Mouse (Mus musculus) testis, postnatal 10 days (tissue): Measurements from ENCODE around the gene Gm42957.
"Not testable (repeated sequence)": the region's sequence is repeated elsewhere in the genome, so short reads cannot be mapped to it uniquely, and the experiment has no call there.

Source experiments
- DNase-seq: peaks from one replicate; pipeline ENCODE4 v3.0.0; 2021; ENCODE audit warnings: low spot score

Gm42957 gene

DNA sequence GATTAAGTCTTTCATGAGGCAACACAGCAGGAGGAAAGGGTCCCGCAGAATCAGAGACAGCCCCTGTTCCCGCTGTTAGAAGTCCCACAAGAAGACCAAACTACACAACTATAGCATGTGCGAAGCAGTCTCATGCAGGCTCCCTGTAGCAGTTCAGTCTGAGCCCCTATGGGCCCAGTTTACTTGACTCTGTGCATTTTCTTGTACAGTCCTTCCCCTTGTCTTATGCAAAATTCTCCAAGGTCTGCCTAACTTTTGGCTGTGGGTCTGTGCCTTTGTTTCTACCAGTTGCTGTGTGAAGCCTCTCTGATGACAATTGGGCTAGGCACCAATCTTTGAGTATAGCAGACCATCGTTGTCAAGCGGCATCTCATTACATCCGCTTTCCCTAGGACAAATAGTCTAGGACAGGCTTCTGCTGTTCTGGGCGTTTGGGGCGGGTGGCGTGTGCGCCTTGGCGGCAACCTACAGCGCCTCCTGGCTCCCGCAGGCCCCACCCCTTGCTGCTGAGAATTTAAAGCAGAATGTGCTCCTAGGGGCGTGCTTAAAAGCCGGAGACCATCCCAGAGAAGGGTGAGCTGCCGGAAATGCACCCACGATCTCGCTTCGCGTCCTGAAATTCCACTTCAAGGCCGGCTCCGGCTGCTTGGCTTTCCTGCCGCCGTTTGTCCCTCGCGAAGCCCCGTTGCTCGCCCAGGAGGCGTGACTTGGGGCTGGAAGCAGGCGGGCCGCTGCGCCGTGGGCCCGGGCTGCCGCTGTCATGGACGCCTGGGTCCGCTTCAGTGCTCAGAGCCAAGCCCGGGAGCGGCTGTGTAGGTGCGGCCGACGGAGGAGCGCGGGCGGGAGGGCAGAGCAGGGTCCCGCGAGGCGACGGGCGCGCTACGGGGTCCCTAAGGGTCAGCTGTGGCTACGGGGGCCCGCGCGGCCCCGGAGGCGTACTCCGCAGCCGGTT lies at the start of gene Gm42957, which contains the start of gene Pex11b:
Gene Gm42957, plus strand, starts transcription at position 547 of the 952 bp plus-strand sequence.
Gene Pex11b, plus strand, starts transcription at position 449 of the 952 bp plus-strand sequence.
- DNase-seq = peak; percentile 91

- DNase-seq = no peak
Measured at GRCm38 (mm10) chr3:96590657-96591056, 44.6 kb upstream of the Gm42957 start.

DNA sequence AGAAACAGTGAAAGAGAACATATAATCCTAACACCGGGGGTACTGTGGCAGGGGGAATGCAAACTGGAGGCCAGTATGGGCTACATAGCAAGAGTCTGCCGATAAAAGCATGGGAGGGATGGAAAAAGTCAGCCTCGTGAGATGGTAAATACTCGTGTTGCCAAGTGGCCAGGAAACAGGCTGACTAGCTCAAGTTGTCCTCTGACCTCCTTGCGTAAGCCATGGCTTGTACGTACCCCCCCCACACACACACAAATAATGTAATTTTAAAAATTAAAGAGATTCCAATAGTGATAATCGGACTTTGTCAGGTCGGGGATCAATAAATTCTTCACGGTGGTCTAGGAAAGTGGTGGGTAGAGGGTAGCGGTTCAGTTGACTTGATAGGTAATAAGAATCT lies 41.9 kb upstream of the Gm42957 start:
- DNase-seq = no peak

DNA sequence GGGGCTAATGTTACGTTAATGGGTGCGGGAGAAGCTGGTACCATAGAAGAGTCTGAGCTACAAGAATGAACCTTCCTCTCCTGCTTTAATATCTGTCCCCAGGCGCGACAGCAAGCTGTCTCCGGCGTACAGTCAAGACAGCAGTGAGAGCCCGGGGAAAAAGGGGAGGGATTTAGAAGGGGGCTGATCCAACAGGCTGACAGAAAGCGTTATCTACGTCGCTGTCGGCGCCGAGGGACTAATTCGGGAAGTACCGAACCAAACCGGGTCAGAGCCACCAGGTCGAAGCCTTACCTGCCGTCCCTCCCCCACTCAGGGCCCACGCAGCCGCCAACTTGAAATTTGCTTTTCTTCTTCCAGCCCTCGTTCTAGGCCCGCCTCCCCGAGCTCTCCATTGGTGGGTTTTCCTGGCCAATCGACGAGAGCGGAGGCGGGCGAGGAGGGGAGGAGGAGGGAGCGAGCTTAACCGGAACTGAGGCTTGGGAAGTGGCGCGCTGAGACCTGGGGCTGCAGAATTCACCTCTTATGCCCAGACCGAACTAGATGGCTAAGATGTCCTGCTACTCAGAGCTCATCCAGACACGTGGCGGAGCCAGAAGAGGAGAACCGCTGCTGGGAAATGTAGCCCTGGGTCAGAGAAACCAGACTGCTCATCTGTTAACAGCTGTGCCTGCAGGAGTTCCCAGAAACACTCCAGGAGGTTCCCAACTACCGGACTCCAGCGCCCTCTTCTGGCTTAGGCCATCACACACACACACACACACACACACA lies 41.3 kb upstream of the Gm42957 start, which contains the start of gene Polr3gl:
Gene Polr3gl, minus strand, starts transcription at position 392 of the 771 bp plus-strand sequence.
- peak; percentile 96 for DNase-seq

DNA sequence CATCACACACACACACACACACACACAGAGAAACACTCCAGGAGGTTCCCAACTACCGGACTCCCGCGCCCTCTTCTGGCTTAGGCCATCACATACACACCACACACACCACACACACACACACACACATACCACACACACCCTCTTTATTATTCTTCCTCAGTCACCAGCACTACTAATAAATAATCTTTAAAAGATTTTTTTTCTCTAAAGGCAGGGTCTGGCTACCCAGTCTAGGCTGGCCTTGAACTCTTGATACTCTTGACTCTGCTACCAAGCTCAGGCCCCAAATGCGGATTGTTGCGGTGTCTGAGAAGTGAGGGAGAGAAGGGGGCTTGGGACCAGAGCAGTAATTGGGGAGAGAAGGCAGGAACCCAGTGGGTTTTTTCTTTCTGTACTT lies 40.4 kb upstream of the Gm42957 start:
- no peak for DNase-seq

DNA sequence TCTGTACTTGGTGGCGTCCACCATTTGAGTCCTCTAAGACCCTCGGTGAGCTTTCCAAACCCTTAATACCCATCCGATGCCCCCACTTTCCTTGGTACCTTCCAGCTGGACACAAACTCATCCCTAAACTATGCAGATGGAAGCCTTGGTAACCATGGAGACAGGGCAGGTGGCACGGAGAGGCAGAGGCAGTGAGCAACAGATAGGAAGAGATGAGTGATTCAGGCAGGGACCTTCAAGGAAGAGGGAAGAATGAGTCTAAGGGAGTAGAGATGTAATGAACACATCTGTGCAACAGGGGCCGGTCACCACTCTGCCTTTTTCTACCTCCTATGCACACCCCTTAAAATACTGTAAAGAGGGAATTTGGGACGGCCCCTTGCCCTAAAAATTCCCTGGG lies 39.6 kb upstream of the Gm42957 start:
- no peak for DNase-seq

GRCm38 (mm10) chr3:96596228-96596707 lies 39.0 kb upstream of the Gm42957 start, which contains the start of gene Ankrd34a:
TSS of gene Ankrd34a (plus strand) at chr3:96596636.
- DNase-seq = peak; percentile 62

DNA sequence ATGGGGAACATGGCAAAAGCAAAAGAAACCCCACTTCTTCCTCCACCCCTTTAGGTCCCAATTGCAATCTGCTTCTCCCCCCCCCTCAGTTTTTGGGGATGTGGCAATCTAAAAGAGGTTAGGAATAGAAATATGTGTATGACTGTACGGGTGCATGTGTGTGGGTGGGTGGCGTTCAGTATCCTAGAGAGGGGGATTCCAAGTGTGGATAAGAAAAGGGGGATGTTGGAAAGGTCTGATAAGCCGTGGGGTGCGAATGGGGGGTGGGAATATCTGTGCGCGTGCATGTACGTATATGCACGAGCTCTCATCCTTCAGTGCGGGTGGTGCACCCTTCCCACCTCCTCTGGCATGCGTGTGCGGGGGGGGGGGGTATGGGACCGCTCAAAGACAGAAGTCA lies 38.4 kb upstream of the Gm42957 start:
- no peak for DNase-seq

GRCm38 (mm10) chr3:96597435-96597891 lies 37.8 kb upstream of the Gm42957 start:
- peak; percentile 57 for DNase-seq

GRCm38 (mm10) chr3:96598156-96599068 lies 36.9 kb upstream of the Gm42957 start:
- DNase-seq = peak; percentile 81

DNA sequence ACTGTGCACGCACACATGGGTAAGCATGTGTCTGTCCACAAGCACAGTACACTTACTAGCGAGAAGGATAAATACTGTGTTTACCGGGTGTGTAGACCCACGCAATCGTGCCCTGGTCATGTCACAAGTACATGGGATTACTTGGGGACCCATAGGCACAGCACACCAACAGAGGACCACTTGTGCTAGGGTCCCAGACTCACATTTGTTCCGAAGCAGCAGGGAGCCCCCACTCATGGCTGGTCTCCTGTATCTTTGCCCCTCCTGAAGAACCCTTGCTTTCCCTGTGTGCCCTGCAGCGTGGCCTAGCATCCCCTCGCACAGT lies 36.2 kb upstream of the Gm42957 start:
- DNase-seq = no peak

GRCm38 (mm10) chr3:96599411-96599810 lies 35.9 kb upstream of the Gm42957 start:
- no peak for DNase-seq

GRCm38 (mm10) chr3:96600639-96601250 lies 34.5 kb upstream of the Gm42957 start, which contains the start of gene Lix1l:
TSS of gene Lix1l (plus strand) at chr3:96601149.
- DNase-seq = peak; percentile 93

GRCm38 (mm10) chr3:96601251-96601787 lies 34.0 kb upstream of the Gm42957 start:
- DNase-seq = peak; percentile 79

- DNase-seq = peak; percentile 59
Measured at GRCm38 (mm10) chr3:96601941-96602703, 33.2 kb upstream of the Gm42957 start.

DNA sequence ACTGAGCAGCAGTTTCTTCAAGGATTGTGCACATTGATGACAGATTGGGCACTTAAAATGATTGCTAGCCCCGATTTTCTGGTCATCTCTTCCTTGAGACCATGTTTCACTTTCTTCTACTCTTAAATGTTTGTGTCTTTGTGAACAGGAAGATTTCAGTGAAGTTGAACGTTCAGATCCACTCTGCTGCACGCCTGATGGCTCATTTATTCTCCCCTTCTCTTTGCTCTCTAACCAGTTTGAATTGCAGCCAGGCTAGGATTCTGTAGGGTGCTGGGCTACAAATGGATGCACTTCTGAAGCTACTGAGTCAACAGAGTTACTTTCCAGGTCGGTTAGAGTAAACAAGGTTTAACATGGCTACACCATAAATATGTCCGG lies 32.6 kb upstream of the Gm42957 start:
- no peak for DNase-seq

DNA sequence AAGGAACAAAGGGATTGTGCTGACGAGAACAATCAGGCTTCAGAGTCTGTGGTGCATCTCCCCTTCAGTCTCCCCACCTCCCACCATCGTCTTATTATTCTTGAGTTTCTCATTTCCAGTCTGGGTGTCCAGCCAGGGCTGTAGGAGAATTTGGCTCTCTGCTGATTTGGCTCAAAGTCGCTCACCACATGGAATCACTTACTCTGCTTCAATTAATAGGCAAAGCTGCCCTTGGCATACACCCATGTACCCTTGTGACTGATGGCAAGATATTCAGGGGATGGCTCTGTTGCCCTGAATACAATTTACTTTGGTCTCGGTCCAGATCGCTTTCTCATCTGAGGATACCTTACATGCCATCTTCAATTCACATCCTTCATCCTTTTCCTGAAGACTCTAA lies 32.0 kb upstream of the Gm42957 start:
- no peak for DNase-seq

GRCm38 (mm10) chr3:96606007-96606406 lies 29.3 kb upstream of the Gm42957 start:
- not testable (repeated sequence) for DNase-seq

DNA sequence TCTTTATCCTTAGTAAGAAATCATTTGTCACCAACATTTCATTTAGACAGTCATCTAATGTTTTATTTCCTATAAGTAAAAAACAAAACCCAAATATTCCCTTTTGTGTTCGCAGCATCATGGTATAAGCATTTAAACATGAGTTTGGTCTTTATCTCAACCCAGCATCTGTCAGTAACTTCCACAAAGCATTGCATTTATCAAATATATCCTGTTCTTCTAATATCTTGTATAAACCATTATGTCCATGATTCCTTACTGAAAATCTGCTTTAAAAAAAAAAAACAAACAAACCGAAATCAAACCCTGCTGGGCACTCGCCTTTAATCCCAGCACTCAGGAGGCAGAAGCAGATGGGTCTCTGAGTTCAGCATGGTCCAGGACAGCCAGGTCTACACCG lies 28.7 kb upstream of the Gm42957 start:
- DNase-seq = no peak

DNA sequence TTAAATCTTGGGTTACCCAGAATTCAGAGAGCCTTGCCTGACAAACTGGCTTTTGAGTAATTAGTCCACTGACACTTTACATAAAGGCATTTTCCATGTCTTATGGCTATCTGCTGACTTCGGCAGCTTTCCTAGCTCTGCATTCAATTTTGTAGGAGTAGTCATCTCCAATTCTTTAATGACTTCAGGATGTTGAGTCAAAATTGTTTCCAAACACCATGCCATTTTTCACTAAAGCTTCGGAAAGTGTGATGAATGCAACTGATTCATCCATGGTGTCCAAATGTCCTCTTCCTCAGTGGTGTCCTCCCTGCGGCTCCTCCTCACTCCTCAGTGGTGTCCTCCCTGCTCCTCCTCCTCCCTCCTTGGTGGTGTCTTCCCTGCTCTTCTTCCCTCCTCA lies 17.3 kb upstream of the Gm42957 start:
- no peak for DNase-seq
